Mouse (Mus musculus): ENCODE results near the gene Wnt7b. TPM values are rescaled to one million over a fixed set of nuclear protein-coding genes. Genes with fewer than 3 reads are reported as not detected.

The Wnt7b gene
- total and polyA plus RNA-seq, 3 experiments, result not detected

GRCm38 (mm10) chr15:85610120-85610519 is 27.8 kb upstream of the Wnt7b start:
- H3K27ac ChIP-seq (ENCODE audit: insufficient read depth, low read depth), result no peak overlapping the region
- peaks cover 5% of the 10 kb centered on the region for H3K9me3 ChIP-seq (replicated peaks; ENCODE audit: low read length)
- no peak for DNase-seq (ENCODE audit: extremely low read depth)
- dilution Hi-C loops (cut with MboI; ENCODE audit: extremely low pct_ligation_motif_present, extremely low pct_unique_long_range_greater_than_20kb, low sequenced_read_pairs), result no loop called here
- H3K9ac ChIP-seq (ENCODE audit: insufficient read depth, low read depth), result no peak overlapping the region
- H3K27me3 ChIP-seq (replicated peaks), result peaks cover 47% of the 10 kb centered on the region
- TF ChIP-seq MAZ (IDR thresholded peaks at IDR 0.05; ENCODE audit: low read depth, low read length), result no peak
- TF ChIP-seq ZKSCAN1 (IDR thresholded peaks at IDR 0.05; ENCODE audit: borderline replicate concordance, low read depth, low read length), result no peak
- TF ChIP-seq ZNF384 (IDR thresholded peaks at IDR 0.05; ENCODE audit: low read depth, low read length), result no peak
- TF ChIP-seq JUN (IDR thresholded peaks at IDR 0.05; ENCODE audit: insufficient read depth, low read depth, low read length), result no peak
- no peak for TF ChIP-seq MAFK (IDR thresholded peaks at IDR 0.05; ENCODE audit: insufficient replicate concordance, low read length)
- no peak for TF ChIP-seq GABPA (IDR thresholded peaks at IDR 0.05; ENCODE audit: insufficient replicate concordance, low read depth, low read length)
- TF ChIP-seq RCOR1 (conservative IDR thresholded peaks at IDR 0.05; ENCODE audit: low read depth, low read length), result no peak
- no peak for TF ChIP-seq CHD1 (IDR thresholded peaks at IDR 0.05; ENCODE audit: low read depth, low read length)
- in situ Hi-C loops (cut with MboI; ENCODE audit: low pct_ligation_motif_present, low pct_unique_long_range_greater_than_20kb, low sequenced_read_pairs), result loop anchor here (5.0 to 25.0 kb wide), 3 partner anchors 92 to 402 kb away; no protein-coding TSS in a partner anchor
- no peaks in the 10 kb centered on the region for H3K79me2 ChIP-seq (replicated peaks; ENCODE audit: control insufficient read depth, extremely low read depth, insufficient read depth, poor library complexity, severe bottlenecking)
- H3K4me3 ChIP-seq (replicated peaks in 1 of 3; ENCODE audit: low read depth in 2 of 3, low read length in 2 of 3, poor library complexity in 1 of 3), result no peak overlapping the region
- H3K4me1 ChIP-seq (ENCODE audit: control insufficient read depth in 1 of 2, insufficient read depth in 2 of 2), result peaks cover 0 to 9% of the 10 kb centered on the region in 2 experiments; a peak in 2 of 4 replicates
- H3K36me3 ChIP-seq (replicated peaks in 1 of 2; ENCODE audit: control insufficient read depth in 1 of 2, insufficient read depth in 1 of 2, low read length in 1 of 2), result no peaks in the 10 kb centered on the region
- H3K4me2 ChIP-seq (ENCODE audit: insufficient read depth, low read depth, poor library complexity, severe bottlenecking), result no peak overlapping the region

GRCm38 (mm10) chr15:85609266-85610004 is 27.2 kb upstream of the Wnt7b start:
- Histone ChIP-seq H3K36me3 (replicated peaks in 1 of 2; ENCODE audit: control insufficient read depth in 1 of 2, insufficient read depth in 1 of 2, low read length in 1 of 2) (no peaks in the 10 kb centered on the region), H3K27me3 (replicated peaks) (peaks cover 46% of the 10 kb centered on the region), H3K79me2 (replicated peaks; ENCODE audit: control insufficient read depth, extremely low read depth, insufficient read depth, poor library complexity, severe bottlenecking) (no peaks in the 10 kb centered on the region), H3K4me3 (replicated peaks in 1 of 3; ENCODE audit: low read depth in 2 of 3, low read length in 2 of 3, poor library complexity in 1 of 3) (no peak overlapping the region), H3K27ac (ENCODE audit: insufficient read depth, low read depth) (no peak overlapping the region), H3K9me3 (replicated peaks; ENCODE audit: low read length) (peaks cover 5% of the 10 kb centered on the region), H3K4me1 (ENCODE audit: control insufficient read depth in 1 of 2, insufficient read depth in 2 of 2) (peaks cover 0 to 9% of the 10 kb centered on the region in 2 experiments; a peak in 2 of 4 replicates), H3K9ac (ENCODE audit: insufficient read depth, low read depth) (no peak overlapping the region), H3K4me2 (ENCODE audit: insufficient read depth, low read depth, poor library complexity, severe bottlenecking) (no peak overlapping the region)
- dilution Hi-C loops (cut with MboI; ENCODE audit: extremely low pct_ligation_motif_present, extremely low pct_unique_long_range_greater_than_20kb, low sequenced_read_pairs), result no loop called here
- no peak for TF ChIP-seq TCF12 (IDR thresholded peaks at IDR 0.05; ENCODE audit: low read depth, low read length)
- TF ChIP-seq ZKSCAN1 (IDR thresholded peaks at IDR 0.05; ENCODE audit: borderline replicate concordance, low read depth, low read length), result no peak
- peak in 1 of 2 experiments; percentile 45; a peak in 2 of 4 replicates for TF ChIP-seq CTCF (conservative IDR thresholded peaks at IDR 0.05 in 1 of 2, IDR thresholded peaks at IDR 0.05 in 1 of 2; ENCODE audit: low read depth in 2 of 2, low read length in 2 of 2)
- peak; percentile 17 for TF ChIP-seq RAD21 (IDR thresholded peaks at IDR 0.05; ENCODE audit: low read depth, low read length)
- 0 out of 2 replicates have a peak, but pooled peaks have one; percentile 22 for TF ChIP-seq SMC3 (IDR thresholded peaks at IDR 0.05; ENCODE audit: low read depth, low read length)
- DNase-seq (ENCODE audit: extremely low read depth), result no peak
- in situ Hi-C loops (cut with MboI; ENCODE audit: low pct_ligation_motif_present, low pct_unique_long_range_greater_than_20kb, low sequenced_read_pairs), result loop anchor here (5.0 to 25.0 kb wide), 3 partner anchors 93 to 403 kb away; no protein-coding TSS in a partner anchor
